Mouse (Mus musculus) yolk sac, embryonic 10.5 days (tissue): ENCODE data around the gene Itln1.
A peak's percentile ranks its signal among the peaks of the same experiment; 100 is the strongest.
"Not testable (repeated sequence)": the region's sequence is repeated elsewhere in the genome, so short reads cannot be mapped to it uniquely, and the experiment has no call there.

Source experiments
- DNase-seq: peaks from one replicate; pipeline ENCODE4 v3.0.0-alpha.2; 2017; ENCODE audit warnings: low spot score

The Itln1 gene

GRCm38 (mm10) chr1:171513760-171514159 lies 21.3 kb downstream of the Itln1 start:
- no peak for DNase-seq

GRCm38 (mm10) chr1:171513234-171513633 lies 21.9 kb downstream of the Itln1 start:
- DNase-seq = no peak

- no peak for DNase-seq
Measured at GRCm38 (mm10) chr1:171504586-171504985, 30.5 kb downstream of the Itln1 start.

GRCm38 (mm10) chr1:171503592-171504291 lies 31.4 kb downstream of the Itln1 start:
- DNase-seq = peak; percentile 71

GRCm38 (mm10) chr1:171503250-171503591 lies 31.9 kb downstream of the Itln1 start, which contains the start of gene Alyref2:
Alyref2 (plus strand) TSS chr1:171503478.
- DNase-seq = peak; percentile 95

- peak; percentile 78 for DNase-seq
Measured at GRCm38 (mm10) chr1:171502388-171503249, 32.5 kb downstream of the Itln1 start.

GRCm38 (mm10) chr1:171501636-171502080 lies 33.4 kb downstream of the Itln1 start:
- DNase-seq = peak; percentile 31

- no peak for DNase-seq
Measured at GRCm38 (mm10) chr1:171501016-171501610, 34.0 kb downstream of the Itln1 start.

GRCm38 (mm10) chr1:171499856-171500255 lies 35.2 kb downstream of the Itln1 start:
- no peak for DNase-seq

- no peak for DNase-seq
Measured at GRCm38 (mm10) chr1:171495371-171495770, 39.7 kb downstream of the Itln1 start.

GRCm38 (mm10) chr1:171494241-171494640 lies 40.9 kb downstream of the Itln1 start:
- DNase-seq = no peak

- DNase-seq = no peak
Measured at GRCm38 (mm10) chr1:171478968-171479367, 56.1 kb downstream of the Itln1 start.

- DNase-seq = no peak
Measured at GRCm38 (mm10) chr1:171477758-171478545, 57.1 kb downstream of the Itln1 start.

- no peak for DNase-seq
Measured at GRCm38 (mm10) chr1:171477123-171477522, 58.0 kb downstream of the Itln1 start.

- DNase-seq = no peak
Measured at GRCm38 (mm10) chr1:171473920-171474640, 61.0 kb downstream of the Itln1 start.

GRCm38 (mm10) chr1:171473506-171473905 lies 61.6 kb downstream of the Itln1 start:
- DNase-seq = no peak

- DNase-seq = not testable (repeated sequence)
Measured at GRCm38 (mm10) chr1:171471941-171472340, 63.2 kb downstream of the Itln1 start.

GRCm38 (mm10) chr1:171471452-171471851 lies 63.6 kb downstream of the Itln1 start:
- no peak for DNase-seq

- no peak for DNase-seq
Measured at GRCm38 (mm10) chr1:171470896-171471295, 64.2 kb downstream of the Itln1 start.

- DNase-seq = no peak
Measured at GRCm38 (mm10) chr1:171470371-171470871, 64.7 kb downstream of the Itln1 start.

GRCm38 (mm10) chr1:171469678-171470077 lies 65.4 kb downstream of the Itln1 start:
- DNase-seq = no peak
